Mouse (Mus musculus) cerebellum, postnatal 10 days (tissue): ENCODE measurements at regions not wholly inside any gene's neighbourhood (a gene's known extent, or its start where the extent isn't known, plus 50 kb on each side); places are given as distances from the start of the nearest gene placed in this dataset.

ENCODE experiments used
- DNase-seq, 2 experiments: peaks; one replicate each; pipeline ENCODE4 v3.0.0; 2021; ENCODE audit warnings: mixed read lengths in 2 of 2

DNA sequence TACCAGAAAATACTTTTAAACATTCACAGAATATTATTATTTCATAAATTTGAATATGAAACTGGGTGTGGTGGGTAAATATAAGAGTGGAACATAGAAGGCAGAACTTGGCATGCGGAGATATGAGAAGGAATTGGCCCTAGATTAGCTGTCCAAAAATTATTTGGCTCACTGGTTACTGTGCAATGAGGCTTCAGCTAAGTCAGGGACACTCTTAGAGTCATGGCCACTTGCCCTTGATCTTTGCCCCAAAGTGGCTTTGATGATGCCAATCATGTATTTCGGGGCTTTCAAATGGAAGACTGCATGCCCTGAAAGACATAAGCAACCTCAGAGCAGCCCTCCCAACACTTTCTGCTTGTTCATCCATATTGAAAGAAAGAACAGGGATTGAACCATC is 76.9 kb downstream of the Pxdc1 start:
- DNase-seq = peak; percentile 47 to 65

DNA sequence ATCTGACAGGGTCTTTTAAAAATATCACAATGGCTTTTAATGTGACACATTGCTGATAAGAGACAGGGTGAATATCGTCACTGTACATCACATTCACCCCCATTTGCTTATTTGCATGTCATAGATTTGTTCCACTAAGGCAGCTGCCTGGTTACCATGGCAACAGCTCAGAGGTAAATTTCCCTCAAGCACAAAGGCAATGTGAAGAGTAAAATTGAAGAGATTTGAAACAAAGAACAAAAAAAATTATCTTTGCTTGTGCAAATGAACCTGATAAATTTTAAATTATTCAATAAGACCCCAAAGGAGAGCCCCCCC is 77.3 kb downstream of the Pxdc1 start:
- peak; percentile 62 to 63 for DNase-seq

- peak; percentile 68 to 73 for DNase-seq
Observed at GRCm38 (mm10) chr13:34575179-34575996, 77.9 kb downstream of the Pxdc1 start.

DNA sequence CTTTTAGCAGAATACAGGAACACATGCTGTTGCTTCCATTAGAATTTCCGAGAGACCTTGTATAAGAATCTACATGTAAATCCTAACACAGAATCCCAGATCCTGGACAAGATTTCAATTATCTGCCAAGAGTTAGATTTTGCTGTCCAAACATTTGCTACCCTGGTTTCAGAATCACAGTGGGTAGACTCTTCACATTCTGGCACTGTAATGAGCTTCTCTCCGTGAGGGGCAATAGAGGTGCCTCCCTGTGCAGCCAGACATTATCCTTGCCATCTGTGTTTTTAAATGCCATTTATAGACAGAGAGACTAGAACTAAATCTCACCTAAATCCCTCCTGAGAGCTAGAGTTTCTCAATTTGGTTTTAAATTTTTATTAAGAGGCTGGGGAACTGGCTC is 84.0 kb downstream of the Pxdc1 start:
- peak; percentile 27 to 53 for DNase-seq

- no peak for DNase-seq
Observed at GRCm38 (mm10) chr13:34566687-34567086, 86.6 kb downstream of the Pxdc1 start.

- no peak for DNase-seq
Observed at GRCm38 (mm10) chr13:34550130-34550884, 103.0 kb downstream of the Pxdc1 start.

- no peak for DNase-seq
Observed at GRCm38 (mm10) chr13:34540646-34541045, 112.6 kb downstream of the Pxdc1 start.

- peak in 1 of 2 experiments; percentile 11 for DNase-seq
Observed at GRCm38 (mm10) chr13:34533896-34534295, 119.4 kb downstream of the Pxdc1 start.

GRCm38 (mm10) chr13:34511332-34511731 is 142.0 kb downstream of the Pxdc1 start:
- no peak for DNase-seq

DNA sequence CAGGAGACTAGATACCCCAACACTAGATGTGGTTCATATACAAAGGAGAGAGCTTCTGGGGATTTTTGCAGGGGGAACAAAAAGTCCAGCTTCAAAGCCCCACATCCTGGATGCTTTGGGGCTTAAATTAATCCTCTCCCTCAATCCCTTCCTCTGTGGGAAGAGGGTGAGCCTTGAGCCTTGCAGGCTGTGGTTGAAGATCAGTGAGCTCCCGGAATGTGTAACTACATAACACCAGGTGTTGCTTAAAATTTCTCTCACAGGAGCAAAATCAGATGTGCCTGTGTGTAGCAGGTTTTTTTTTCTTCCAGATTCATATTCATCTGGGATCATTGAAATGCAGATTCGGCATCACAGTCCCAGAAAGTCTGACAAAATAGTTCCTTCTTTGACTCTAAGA is 146.1 kb downstream of the Pxdc1 start:
- DNase-seq = no peak

GRCm38 (mm10) chr13:34505861-34506260 is 147.4 kb downstream of the Pxdc1 start:
- no peak for DNase-seq

- no peak for DNase-seq
Observed at GRCm38 (mm10) chr13:34504879-34505278, 148.4 kb downstream of the Pxdc1 start.

- DNase-seq = no peak
Observed at GRCm38 (mm10) chr13:34498910-34499309, 153.9 kb upstream of the Slc22a23 start.

GRCm38 (mm10) chr13:34497667-34498066 is 152.7 kb upstream of the Slc22a23 start:
- peak in 1 of 2 experiments; percentile 4 for DNase-seq

DNA sequence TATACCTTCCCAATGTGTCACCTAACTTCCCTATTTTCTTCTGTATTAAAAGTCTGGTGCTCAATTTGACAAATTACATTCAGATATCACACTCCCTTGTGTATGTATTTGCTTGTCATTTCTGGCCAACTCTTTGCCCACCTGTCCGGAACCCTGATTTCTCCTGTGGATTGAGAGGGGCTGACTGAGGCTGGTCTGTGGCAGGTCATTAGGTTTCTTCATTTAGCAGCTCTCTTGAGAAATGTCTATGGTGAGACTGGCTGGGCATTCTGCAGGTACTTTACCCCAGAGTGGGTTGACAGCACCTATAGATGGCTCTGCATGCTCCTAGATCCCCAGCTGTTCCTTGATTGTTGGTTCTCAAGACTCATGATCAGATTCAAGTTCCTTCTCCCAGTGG is 139.8 kb upstream of the Slc22a23 start:
- no peak for DNase-seq

- DNase-seq = no peak
Observed at GRCm38 (mm10) chr13:34481461-34481860, 136.5 kb upstream of the Slc22a23 start.

GRCm38 (mm10) chr13:34470410-34470809 is 125.4 kb upstream of the Slc22a23 start:
- peak; percentile 33 to 58 for DNase-seq

DNA sequence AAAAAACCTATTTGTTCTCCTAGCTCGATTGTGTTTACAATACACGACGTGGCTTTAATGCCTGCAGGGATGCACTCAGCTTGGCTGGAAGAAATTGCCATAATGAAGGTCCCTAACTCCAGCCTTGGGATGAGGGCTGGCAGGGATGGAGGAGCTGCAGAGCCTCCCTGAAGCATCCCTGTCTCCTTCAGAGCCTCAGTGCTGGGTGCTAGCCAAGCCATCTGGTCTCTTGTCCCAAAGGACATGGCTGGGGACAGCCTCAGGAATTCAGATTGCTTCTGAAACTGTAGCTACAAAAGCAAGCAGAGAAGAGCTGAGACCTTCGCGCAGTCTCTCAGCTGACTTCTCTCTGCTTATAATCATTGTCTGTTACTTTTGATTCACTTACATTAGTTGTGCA is 124.6 kb upstream of the Slc22a23 start:
- peak; percentile 91 to 96 for DNase-seq

DNA sequence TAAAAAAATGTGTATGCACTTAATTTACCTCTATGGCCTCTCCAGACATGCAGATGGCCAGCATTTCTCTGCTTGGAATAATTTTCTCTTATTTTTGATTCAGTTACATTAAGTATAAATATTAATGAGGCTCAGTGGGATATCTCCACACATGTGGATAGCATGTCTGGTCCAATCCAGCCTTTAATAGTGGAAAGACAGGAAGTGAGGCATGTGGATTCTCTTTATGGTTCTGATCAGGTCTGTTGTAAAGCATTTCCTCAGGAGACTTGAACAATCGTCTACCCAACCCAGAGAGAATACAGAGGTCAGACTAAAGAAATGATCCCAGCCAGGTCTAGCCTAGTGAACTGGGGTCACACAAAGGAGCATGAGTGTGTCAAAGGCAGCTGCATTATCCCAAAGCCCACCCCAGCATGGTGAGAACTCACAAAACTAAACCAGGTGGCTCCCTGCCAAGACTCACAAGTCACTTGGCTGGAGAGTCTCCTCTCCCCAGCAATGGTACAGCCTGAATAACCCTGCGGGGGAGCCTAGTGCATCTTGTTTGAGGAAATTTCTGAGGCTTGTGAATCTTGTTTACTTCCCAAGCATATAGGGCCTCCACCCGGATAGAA is 123.3 kb upstream of the Slc22a23 start:
- DNase-seq = peak; percentile 69 to 80

DNA sequence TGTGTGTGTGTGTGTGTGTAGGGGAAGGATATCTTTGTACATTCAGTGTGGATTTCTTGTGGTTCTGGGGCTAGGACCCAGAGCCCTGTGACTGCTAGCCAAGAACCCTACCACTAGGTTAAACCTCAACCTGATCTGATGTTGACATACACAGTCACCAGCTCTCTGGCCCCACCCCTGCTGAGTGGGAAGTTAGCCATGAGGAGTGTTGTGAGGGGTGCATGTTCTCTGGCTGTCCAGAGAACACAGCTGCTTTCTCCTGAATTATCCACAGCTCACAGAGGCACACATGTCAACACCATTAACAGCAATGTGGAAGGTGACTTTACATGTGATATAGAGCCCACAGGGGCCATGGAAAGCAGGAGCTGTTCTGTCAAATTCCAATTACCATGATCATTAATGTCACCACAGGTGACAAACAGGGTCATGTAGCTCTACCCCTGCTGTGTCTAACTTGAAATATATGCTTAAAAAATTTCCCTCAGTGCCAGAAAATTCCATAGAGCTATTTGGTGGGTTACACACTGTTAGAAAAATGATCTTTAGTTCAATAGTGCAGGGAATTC is 121.0 kb upstream of the Slc22a23 start:
- DNase-seq = no peak

- no peak for DNase-seq
Observed at GRCm38 (mm10) chr13:34465456-34465855, 120.5 kb upstream of the Slc22a23 start.

DNA sequence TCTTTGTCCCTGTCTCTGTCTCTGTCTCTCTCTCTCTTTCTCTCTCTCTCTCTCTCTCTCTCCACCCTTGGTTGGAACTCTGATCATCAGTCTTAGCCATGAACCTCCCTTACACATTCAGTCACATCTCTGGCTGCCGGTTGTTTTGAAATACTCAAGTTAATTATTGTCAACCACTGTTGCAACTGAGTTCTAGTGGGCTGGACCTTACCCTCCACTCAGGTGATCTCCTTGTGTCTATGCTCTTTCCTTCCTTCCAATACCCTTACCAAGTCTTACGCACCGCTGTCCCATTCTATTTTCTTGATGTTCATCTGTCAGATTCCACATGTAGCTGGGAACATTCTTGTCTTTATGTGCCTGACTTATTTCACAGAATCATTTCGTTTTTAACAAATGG is 119.2 kb upstream of the Slc22a23 start:
- no peak for DNase-seq

- peak in 1 of 2 experiments; percentile 24 for DNase-seq
Observed at GRCm38 (mm10) chr13:34462808-34463511, 118.0 kb upstream of the Slc22a23 start.
